Mouse (Mus musculus): ENCODE data around the gene Ciapin1. TPM values are rescaled to one million over a fixed set of nuclear protein-coding genes. Genes with fewer than 3 reads are reported as not detected.
"Not testable (repeated sequence)": the region's sequence is repeated elsewhere in the genome, so short reads cannot be mapped to it uniquely, and the experiment has no call there.

Ciapin1 gene
- polyA plus RNA-seq, 1 experiment from 2014 or later = 37.5 TPM

DNA sequence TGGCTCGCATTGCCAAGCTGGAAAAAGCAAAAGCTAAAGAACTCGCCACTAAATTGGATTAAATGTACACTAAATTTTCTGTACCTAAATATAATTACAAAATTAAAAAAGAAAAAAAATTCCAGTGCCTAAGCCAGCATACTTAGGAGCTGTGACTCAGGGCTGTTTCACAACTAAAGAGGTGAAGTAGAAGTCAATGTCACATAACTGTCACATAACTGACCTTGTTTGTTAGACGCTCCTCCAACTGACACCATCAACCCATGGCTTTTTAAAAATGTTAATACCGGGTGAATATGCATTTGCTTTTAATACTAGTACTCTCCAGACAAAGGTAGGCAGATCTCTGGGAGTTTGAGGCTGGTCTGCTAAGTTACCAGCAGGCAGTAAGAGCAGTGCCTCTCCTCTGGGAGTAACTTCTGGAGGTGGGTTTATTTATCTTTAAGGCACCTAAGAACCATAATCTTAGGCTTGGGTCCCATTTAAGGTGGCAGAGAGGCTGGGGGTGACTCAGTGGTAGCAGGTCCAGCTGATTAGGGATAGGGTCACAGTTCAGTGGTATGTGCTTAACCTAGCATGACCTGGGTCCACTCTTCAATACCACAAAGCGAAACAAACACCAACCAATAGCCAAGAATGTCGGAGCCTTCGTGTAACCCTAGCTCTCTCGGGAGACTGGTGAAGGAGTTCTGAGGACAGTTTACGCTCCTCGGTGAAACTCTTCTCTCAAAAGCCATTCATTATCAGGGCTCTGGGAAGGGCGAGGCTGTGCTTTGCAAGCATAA is 1.5 kb downstream of the Ciapin1 start:
- peak overlapping the region; percentile 98 for H3K9ac ChIP-seq (ENCODE audit: low read depth, low read length)
- H3K4me3 ChIP-seq (ENCODE audit: low read depth, low read length) = peak overlapping the region; percentile 99
- H3K27ac ChIP-seq (ENCODE audit: low read length) = peak overlapping the region; percentile 45; the same call in 1 of the 2 replicates
- peak overlapping the region; percentile 88 for H3K4me2 ChIP-seq (ENCODE audit: low read depth, low read length)
- no peak for ATAC-seq (ENCODE audit: low read depth)
- H3K36me3 ChIP-seq (ENCODE audit: control insufficient read depth, insufficient read depth) = peaks cover 5% of the 10 kb centered on the region; the same call in 1 of the 2 replicates
- H3K4me1 ChIP-seq (ENCODE audit: control insufficient read depth, low read depth, low read length) = peaks cover 20% of the 10 kb centered on the region
- no peaks in the 10 kb centered on the region for H3K9me3 ChIP-seq (replicated peaks; ENCODE audit: control insufficient read depth, low read length)
- WGBS (ENCODE audit: insufficient replicate concordance) = 45% methylated on average over 11 of the region's 11 CpGs
- H3K27me3 ChIP-seq (ENCODE audit: control insufficient read depth, insufficient read depth, low read depth, low read length) = no peaks in the 10 kb centered on the region

GRCm38 (mm10) chr8:94835751-94836150 is 2.4 kb downstream of the Ciapin1 start:
- H3K27me3 ChIP-seq (ENCODE audit: control insufficient read depth, insufficient read depth, low read depth, low read length); H3K27ac ChIP-seq (ENCODE audit: low read length); H3K9ac ChIP-seq (ENCODE audit: low read depth, low read length); ATAC-seq (ENCODE audit: low read depth); H3K4me2 ChIP-seq (ENCODE audit: low read depth, low read length); H3K9me3 ChIP-seq (replicated peaks; ENCODE audit: control insufficient read depth, low read length); H3K4me3 ChIP-seq (ENCODE audit: low read depth, low read length): not testable (repeated sequence)
- peaks cover 20% of the 10 kb centered on the region for H3K4me1 ChIP-seq (ENCODE audit: control insufficient read depth, low read depth, low read length)
- WGBS (ENCODE audit: insufficient replicate concordance) = 85% methylated on average over 13 of the region's 13 CpGs
- H3K36me3 ChIP-seq (ENCODE audit: control insufficient read depth, insufficient read depth) = peaks cover 13% of the 10 kb centered on the region

- H3K27ac ChIP-seq (ENCODE audit: low read length); H3K4me3 ChIP-seq (ENCODE audit: low read depth, low read length); H3K9me3 ChIP-seq (replicated peaks; ENCODE audit: control insufficient read depth, low read length); H3K4me2 ChIP-seq (ENCODE audit: low read depth, low read length); H3K27me3 ChIP-seq (ENCODE audit: control insufficient read depth, insufficient read depth, low read depth, low read length); H3K9ac ChIP-seq (ENCODE audit: low read depth, low read length); ATAC-seq (ENCODE audit: low read depth): not testable (repeated sequence)
- H3K4me1 ChIP-seq (ENCODE audit: control insufficient read depth, low read depth, low read length) = peaks cover 16% of the 10 kb centered on the region
- 55% methylated on average over 7 of the region's 7 CpGs for WGBS (ENCODE audit: insufficient replicate concordance)
- peaks cover 20% of the 10 kb centered on the region for H3K36me3 ChIP-seq (ENCODE audit: control insufficient read depth, insufficient read depth)
Measured at GRCm38 (mm10) chr8:94833901-94834405, 4.2 kb downstream of the Ciapin1 start.

GRCm38 (mm10) chr8:94828284-94828683 is 9.9 kb downstream of the Ciapin1 start:
- no peak overlapping the region for H3K9ac ChIP-seq (ENCODE audit: low read depth, low read length)
- 90% methylated on average over 6 of the region's 6 CpGs for WGBS (ENCODE audit: insufficient replicate concordance)
- H3K4me1 ChIP-seq (ENCODE audit: control insufficient read depth, low read depth, low read length) = no peaks in the 10 kb centered on the region
- no peak overlapping the region for H3K27ac ChIP-seq (ENCODE audit: low read length)
- H3K27me3 ChIP-seq (ENCODE audit: control insufficient read depth, insufficient read depth, low read depth, low read length) = no peaks in the 10 kb centered on the region
- H3K4me2 ChIP-seq (ENCODE audit: low read depth, low read length) = no peak overlapping the region
- no peaks in the 10 kb centered on the region for H3K9me3 ChIP-seq (replicated peaks; ENCODE audit: control insufficient read depth, low read length)
- no peak for ATAC-seq (ENCODE audit: low read depth)
- H3K4me3 ChIP-seq (ENCODE audit: low read depth, low read length) = no peak overlapping the region
- peaks cover 52% of the 10 kb centered on the region for H3K36me3 ChIP-seq (ENCODE audit: control insufficient read depth, insufficient read depth)

DNA sequence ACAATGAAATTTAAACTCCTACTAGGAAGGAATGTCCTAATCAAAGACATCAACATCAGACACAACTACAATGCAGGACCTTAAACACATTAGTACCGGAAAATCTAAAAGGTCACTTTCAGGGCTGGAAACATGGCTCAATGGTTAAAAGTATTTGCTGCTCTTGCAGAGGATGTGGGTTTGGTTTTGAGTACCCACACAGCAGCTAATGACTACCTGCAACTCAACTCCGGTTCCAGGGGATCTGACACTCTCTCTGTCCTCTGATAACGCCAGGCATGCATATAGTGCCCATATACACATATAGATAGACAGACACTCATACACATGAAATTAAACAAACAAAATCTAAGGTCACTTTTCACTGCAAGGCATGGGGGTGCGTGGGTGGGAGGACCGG is 11.9 kb downstream of the Ciapin1 start:
- Histone ChIP-seq H3K27ac (ENCODE audit: low read length) (no peak overlapping the region), H3K4me2 (ENCODE audit: low read depth, low read length) (no peak overlapping the region), H3K36me3 (ENCODE audit: control insufficient read depth, insufficient read depth) (peaks cover 52% of the 10 kb centered on the region), H3K4me1 (ENCODE audit: control insufficient read depth, low read depth, low read length) (no peaks in the 10 kb centered on the region; the same call in 1 of the 2 replicates), H3K4me3 (ENCODE audit: low read depth, low read length) (no peak overlapping the region), H3K9ac (ENCODE audit: low read depth, low read length) (no peak overlapping the region), H3K27me3 (ENCODE audit: control insufficient read depth, insufficient read depth, low read depth, low read length) (no peaks in the 10 kb centered on the region), H3K9me3 (replicated peaks; ENCODE audit: control insufficient read depth, low read length) (no peaks in the 10 kb centered on the region)
- no peak for ATAC-seq (ENCODE audit: low read depth)
- 90% methylated on average over 5 of the region's 5 CpGs for WGBS (ENCODE audit: insufficient replicate concordance)

DNA sequence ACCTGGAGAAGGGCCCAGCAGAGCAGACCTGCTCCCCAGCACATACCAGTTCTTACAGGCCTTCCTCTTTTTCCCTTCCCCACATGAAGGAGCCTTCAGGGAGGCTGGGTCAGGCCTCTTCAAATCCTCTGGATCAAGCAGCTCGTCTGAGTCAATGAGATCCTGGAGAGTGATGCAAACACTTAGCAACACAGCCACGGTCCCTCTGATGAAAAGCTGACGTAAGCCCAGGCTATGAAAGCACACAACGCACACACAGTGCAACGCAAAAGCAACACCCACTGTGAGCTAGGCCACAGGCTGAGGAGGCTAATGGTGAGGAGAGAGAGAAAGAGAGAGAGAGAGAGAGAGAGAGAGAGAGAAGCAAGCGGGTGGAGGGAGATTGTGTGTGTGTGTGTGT is 13.0 kb downstream of the Ciapin1 start:
- no peak overlapping the region for H3K4me3 ChIP-seq (ENCODE audit: low read depth, low read length)
- peaks cover 5% of the 10 kb centered on the region for H3K4me1 ChIP-seq (ENCODE audit: control insufficient read depth, low read depth, low read length)
- no peaks in the 10 kb centered on the region for H3K27me3 ChIP-seq (ENCODE audit: control insufficient read depth, insufficient read depth, low read depth, low read length)
- H3K9ac ChIP-seq (ENCODE audit: low read depth, low read length) = no peak overlapping the region
- H3K36me3 ChIP-seq (ENCODE audit: control insufficient read depth, insufficient read depth) = peaks cover 43% of the 10 kb centered on the region
- H3K9me3 ChIP-seq (replicated peaks; ENCODE audit: control insufficient read depth, low read length) = no peaks in the 10 kb centered on the region
- H3K27ac ChIP-seq (ENCODE audit: low read length) = no peak overlapping the region
- no peak overlapping the region for H3K4me2 ChIP-seq (ENCODE audit: low read depth, low read length)
- no peak for ATAC-seq (ENCODE audit: low read depth)
- WGBS (ENCODE audit: insufficient replicate concordance) = 86% methylated on average over 6 of the region's 6 CpGs

DNA sequence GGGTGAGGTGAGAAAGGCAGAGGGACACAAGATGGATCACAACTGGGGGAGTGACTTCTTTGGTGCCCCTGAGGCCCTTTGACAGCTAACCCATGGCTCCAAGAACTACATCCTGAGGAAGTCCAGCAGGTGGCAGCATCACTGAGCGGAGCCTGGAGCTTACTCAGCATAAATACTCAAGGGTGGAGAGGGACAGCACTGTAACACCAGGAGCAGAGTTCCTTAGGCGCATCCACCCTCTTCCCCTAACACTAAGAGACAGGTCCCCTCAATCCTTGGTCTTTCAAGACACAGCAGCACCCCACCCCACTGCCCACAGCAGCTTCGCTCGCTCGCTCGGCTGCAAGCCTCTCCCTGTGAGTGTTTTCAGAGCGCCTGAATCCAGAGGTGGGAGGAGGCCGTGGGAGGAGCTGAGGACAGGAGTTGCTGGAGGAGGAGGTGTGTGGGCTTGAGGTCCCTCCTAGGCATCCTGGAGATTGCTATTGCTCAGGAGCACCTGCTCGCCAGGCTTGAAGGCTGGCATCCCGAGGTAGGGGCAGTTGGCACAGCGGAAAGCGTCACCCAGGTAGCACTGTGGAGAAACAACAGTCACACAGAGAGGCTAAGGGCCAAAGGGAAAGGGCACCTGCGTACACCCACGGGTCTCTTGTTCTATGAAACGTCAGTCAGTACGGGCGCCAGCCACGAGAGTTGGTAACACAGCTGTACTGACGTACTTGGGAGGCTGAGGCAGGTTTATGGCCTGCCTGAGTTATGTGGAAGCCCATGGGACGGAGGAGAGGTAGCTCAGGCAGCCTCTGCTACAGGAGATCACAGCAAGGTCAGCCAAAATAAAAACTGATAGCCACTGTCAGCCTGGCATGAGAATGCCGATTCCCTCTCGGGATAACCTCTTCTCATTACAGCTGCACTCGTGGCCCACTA is 15.3 kb downstream of the Ciapin1 start:
- H3K27me3 ChIP-seq (ENCODE audit: control insufficient read depth, insufficient read depth, low read depth, low read length) = no peaks in the 10 kb centered on the region
- ATAC-seq (ENCODE audit: low read depth) = peak; percentile 59
- H3K4me3 ChIP-seq (ENCODE audit: low read depth, low read length) = no peak overlapping the region
- no peak overlapping the region for H3K4me2 ChIP-seq (ENCODE audit: low read depth, low read length)
- H3K4me1 ChIP-seq (ENCODE audit: control insufficient read depth, low read depth, low read length) = peaks cover 9% of the 10 kb centered on the region
- peaks cover 36% of the 10 kb centered on the region for H3K36me3 ChIP-seq (ENCODE audit: control insufficient read depth, insufficient read depth)
- H3K9ac ChIP-seq (ENCODE audit: low read depth, low read length) = no peak overlapping the region
- no peak overlapping the region for H3K27ac ChIP-seq (ENCODE audit: low read length)
- no peaks in the 10 kb centered on the region for H3K9me3 ChIP-seq (replicated peaks; ENCODE audit: control insufficient read depth, low read length)
- 83% methylated on average over 23 of the region's 23 CpGs for WGBS (ENCODE audit: insufficient replicate concordance)

- ATAC-seq (ENCODE audit: low read depth) = no peak
- Histone ChIP-seq H3K27ac (ENCODE audit: low read length) (no peak overlapping the region), H3K4me2 (ENCODE audit: low read depth, low read length) (no peak overlapping the region), H3K9ac (ENCODE audit: low read depth, low read length) (no peak overlapping the region), H3K9me3 (replicated peaks; ENCODE audit: control insufficient read depth, low read length) (no peaks in the 10 kb centered on the region), H3K4me3 (ENCODE audit: low read depth, low read length) (no peak overlapping the region), H3K36me3 (ENCODE audit: control insufficient read depth, insufficient read depth) (peaks cover 31% of the 10 kb centered on the region), H3K27me3 (ENCODE audit: control insufficient read depth, insufficient read depth, low read depth, low read length) (no peaks in the 10 kb centered on the region), H3K4me1 (ENCODE audit: control insufficient read depth, low read depth, low read length) (peaks cover 9% of the 10 kb centered on the region)
- WGBS (ENCODE audit: insufficient replicate concordance) = 90% methylated on average over 2 of the region's 2 CpGs
Measured at GRCm38 (mm10) chr8:94821381-94821780, 16.8 kb downstream of the Ciapin1 start.

Measured in liver, embryonic 16.5 days (tissue).